Mouse (Mus musculus) spleen, adult 2 months (tissue): ENCODE measurements around the gene Lfng.

Experiments
- CTCF ChIP-seq: fragments of 200-500 bp; IDR thresholded peaks from 2 replicates; pipeline ENCODE4 v1.5.1; 2011; ENCODE audit warnings: mild to moderate bottlenecking, inconsistent platforms; ENCODE audit not compliant: insufficient read depth, insufficient read length, insufficient replicate concordance; ENCODE audit errors: extremely low read depth
- POLR2A ChIP-seq: fragments of 200-500 bp; IDR thresholded peaks from 2 replicates; pipeline ENCODE4 v1.6.1; 2011; ENCODE audit warnings: low read depth, low read length, inconsistent platforms

DNA sequence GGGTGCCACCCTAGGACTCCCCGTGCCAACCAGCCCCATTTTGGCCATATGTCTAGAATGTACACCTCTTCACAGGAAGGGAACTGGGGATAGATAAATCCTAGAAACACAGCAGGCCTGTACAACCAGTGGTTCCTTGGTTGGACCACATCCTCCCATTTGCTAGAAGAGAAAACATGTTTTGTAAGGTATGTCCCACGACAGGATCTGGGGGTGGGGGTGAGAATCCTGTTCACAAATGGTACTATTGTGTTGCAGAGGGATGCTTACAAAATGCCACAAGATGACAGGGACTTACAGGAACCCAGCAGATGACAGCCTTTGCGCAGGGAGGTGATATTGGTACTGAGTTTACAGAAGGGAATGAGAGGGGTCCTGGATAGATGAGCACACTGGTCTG, 30.9 kb downstream of the Lfng start:
- TF ChIP-seq CTCF (no peak), POLR2A (no peak)
